Mouse (Mus musculus) adrenal gland, adult 2 months (tissue): ENCODE results near the gene Rps6kc1. TPM values are rescaled to one million over a fixed set of nuclear protein-coding genes. Genes with fewer than 3 reads are reported as not detected.

Source experiments
- DNase-seq: peaks from one replicate; pipeline ENCODE4 v3.0.0; 2021
- polyA plus RNA-seq: library from polyadenylated mRNA; depleted of rRNA; stranded (reverse); fragments of >200 nt; gene quantifications from 2 replicates; pipeline ENCODE4 v1.2.3, GENCODE M21; 2012; rRNA removed
- total RNA-seq, 2 experiments: library from RNA; stranded (reverse); gene quantifications; 2 replicates each; pipeline ENCODE4 v1.2.3; 2021

Gene Rps6kc1
- total and polyA plus RNA-seq, 3 experiments: 23.2 to 25.3 (median 23.3) TPM

- DNase-seq: no peak
Observed at GRCm38 (mm10) chr1:190667821-190668220, 243.7 kb downstream of the Rps6kc1 start.

DNA sequence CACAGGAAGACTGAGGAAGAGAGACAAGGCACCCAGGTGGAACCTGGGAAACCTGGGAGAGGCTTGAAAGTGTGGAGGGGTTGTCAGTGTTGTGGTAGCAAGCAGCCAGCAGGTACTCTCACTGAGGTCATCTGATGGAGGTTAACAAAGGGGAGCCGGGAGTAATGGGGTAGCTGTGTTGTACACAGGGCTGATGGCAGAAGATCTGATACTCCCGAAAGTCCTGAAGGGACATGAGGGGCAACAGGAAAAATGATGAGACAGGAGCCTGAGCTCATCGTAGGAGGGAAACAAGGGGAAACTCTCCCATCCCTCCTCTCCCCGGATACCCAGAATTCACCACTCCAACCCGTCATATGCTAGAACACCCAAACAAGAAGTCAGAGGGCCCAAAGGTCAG lies 244.2 kb downstream of the Rps6kc1 start:
- no peak for DNase-seq

- DNase-seq: no peak
Observed at GRCm38 (mm10) chr1:190665490-190665875, 246.1 kb downstream of the Rps6kc1 start.

DNA sequence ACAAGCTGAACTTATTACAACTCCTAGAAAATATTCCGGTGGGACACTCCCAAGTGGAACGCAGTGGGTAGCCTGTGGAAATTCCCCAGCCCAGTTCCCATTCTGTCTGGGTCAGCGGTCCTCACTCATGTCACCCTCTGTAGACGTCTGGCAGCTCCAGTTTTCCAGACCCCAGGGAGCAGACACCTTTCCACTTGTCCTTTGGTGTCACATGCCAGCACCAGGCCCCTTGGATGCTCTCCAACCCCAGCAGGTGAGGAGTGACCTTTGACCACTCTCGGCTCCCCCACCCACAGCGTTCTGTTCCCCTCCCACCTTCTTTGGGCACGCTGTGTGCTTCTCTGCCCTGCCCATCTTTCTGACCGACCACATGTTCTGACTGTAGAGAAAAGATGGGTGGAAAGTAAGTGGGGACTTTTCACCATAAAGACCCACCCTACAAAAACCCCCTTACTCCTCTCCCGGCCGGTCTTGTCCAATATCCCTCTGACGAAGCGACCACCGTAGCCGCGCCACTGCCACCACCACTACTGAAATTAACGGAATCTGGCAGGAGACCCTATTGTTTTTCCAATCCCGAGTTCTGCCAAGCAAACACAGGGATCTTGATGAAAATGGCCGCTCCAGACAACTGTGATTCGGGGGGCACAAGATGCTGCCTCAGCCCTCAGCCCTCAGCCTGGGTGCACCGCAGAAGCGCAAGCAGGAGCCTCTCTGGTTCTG lies 246.6 kb downstream of the Rps6kc1 start:
- DNase-seq: no peak

DNA sequence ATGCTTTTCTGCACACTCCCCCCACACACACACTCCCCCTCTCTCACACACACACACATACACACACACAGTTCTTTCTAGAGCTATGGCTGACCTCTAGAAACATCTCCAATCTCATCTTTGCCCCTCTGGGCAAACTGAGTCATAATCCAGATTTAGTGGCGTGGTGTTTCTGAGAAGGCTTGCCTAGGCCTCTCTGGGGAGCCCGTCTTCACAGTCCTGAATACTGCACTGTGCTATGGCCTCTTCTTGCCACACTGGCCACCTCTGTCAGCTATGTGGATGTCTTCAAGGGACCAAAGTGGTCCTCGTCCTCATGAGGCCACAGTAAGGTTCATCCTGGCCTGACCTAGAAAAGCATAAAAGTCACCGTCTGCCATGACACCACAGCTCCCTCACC lies 247.6 kb downstream of the Rps6kc1 start:
- no peak for DNase-seq

- DNase-seq: no peak
Observed at GRCm38 (mm10) chr1:190662736-190663135, 248.8 kb downstream of the Rps6kc1 start.

DNA sequence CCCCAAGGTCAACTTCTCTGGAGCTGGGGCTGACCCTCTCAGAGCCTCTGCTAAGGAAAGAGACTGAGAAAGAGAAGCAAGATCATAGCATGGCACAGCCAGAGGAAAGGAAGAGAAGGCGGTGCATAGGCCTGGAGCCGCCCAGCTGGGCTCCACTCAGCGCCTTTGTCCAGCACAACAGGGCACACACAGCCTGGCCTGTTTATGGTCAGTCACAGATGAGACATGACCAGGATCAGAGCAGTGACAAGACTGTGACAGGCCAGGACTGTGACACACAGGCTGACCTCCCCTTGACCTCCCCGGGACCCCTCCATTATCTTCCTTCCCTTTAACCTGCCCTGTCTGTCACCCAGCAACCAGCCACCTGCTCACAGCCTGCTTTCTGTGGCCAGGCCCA lies 249.8 kb downstream of the Rps6kc1 start:
- DNase-seq: no peak

DNA sequence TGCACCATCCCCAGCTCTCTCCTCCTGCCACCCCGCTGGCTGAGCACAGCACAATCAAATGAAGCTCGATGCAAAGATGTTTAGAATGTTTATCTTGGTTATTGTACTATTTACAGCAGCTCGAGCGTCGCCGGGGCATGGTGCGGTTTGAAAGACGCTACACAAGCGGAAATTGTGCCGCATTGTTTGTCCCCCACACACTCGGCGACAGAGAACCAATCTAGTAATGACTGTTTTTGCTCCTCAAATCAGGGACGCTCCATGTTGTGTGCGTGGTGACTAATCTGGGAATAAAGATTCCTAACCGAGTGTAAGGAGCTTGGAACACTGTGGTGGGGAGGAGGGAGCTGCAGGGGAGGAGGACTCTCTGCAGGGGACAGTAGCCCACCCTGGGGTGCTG lies 250.3 kb downstream of the Rps6kc1 start:
- DNase-seq: no peak

GRCm38 (mm10) chr1:190659722-190660502 lies 251.7 kb downstream of the Rps6kc1 start:
- no peak for DNase-seq

- no peak for DNase-seq
Observed at GRCm38 (mm10) chr1:190658266-190658665, 253.3 kb downstream of the Rps6kc1 start.

- no peak for DNase-seq
Observed at GRCm38 (mm10) chr1:190656089-190656488, 255.5 kb downstream of the Rps6kc1 start.

DNA sequence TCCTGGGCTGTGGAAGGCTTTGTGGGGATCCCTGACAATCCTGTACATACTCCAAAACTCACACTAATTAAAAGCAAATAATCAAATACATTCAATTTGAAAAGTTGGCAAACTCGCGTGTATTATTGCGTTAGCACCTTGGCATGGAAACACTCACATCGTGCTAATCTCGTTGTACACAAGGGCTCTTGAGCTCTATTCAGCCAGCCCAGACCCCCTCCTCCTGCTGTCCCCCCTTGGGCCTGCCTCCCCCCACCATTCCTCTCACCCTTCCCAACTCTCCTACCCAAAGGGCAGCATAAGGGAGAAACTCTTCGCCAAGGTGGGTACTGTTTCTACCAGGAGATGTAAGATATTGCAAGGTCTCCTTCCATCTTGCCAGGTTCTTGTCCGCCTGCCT lies 255.9 kb downstream of the Rps6kc1 start:
- DNase-seq: no peak

DNA sequence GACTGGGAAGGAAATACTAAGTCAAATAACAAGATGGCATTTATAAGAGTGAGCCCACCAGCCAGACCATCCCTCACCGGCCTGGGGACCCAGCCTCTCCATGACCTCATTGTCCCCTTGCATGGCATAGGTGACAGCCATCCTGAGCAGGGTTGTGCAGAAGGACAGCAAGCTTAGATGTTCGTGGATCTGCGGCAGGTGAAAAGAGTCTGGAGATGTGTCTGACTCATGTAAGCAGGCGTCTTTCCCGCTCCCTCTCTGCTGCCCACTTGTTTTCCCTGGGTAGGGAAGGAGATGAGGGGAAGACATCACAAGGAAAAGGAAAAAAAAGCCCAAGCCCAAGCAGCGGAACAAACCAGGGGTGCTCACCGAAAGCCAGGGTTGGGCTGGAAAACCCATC lies 256.5 kb downstream of the Rps6kc1 start:
- DNase-seq: no peak

DNA sequence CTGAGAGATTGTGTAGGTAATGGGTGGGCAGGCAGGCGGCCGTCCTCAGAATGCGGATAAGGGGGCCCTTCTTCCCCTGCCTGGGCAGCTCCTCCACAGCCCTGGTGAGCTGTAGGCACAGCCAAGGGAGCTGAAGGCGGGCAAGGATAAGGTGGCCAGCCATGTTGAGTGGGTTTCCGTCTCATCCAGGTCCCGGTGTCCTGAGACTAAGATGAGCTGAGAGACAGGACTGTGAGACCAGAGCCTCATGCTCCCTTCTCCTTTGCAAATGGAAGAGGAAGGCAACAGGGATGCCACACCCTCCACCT lies 256.9 kb downstream of the Rps6kc1 start:
- no peak for DNase-seq

DNA sequence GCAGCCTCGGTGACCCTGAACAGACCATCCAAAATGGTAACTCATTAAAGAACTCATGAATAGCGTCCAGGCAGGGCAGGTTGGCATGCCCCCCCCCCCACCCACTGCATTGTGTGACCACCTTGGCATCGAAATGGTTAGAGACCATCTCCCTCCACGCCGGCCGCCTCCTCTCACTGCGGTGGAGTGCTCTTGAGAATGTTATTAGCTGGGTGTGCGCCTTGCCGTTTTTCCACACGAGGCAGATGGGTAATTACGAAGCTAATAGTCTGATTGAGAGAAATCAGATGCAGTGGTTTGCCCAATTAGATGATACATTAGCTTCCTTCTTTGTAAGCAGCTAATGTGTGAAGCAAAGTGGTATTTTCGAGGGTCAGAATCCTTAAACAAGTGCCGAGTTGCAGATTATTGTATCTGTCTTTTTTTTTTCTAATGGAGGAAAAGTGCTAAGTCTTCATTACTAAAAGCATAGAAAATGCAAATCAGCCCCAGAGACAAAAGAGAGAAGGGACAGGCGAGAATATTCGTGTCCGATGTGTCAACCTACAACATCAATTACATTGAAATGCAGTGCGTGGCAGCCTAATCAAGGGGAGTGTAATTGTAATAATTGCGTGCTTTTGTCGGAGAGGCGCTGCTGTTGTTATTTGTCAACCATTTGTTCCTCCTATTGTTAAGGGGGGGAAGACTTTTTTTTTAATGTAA lies 257.4 kb downstream of the Rps6kc1 start:
- no peak for DNase-seq

DNA sequence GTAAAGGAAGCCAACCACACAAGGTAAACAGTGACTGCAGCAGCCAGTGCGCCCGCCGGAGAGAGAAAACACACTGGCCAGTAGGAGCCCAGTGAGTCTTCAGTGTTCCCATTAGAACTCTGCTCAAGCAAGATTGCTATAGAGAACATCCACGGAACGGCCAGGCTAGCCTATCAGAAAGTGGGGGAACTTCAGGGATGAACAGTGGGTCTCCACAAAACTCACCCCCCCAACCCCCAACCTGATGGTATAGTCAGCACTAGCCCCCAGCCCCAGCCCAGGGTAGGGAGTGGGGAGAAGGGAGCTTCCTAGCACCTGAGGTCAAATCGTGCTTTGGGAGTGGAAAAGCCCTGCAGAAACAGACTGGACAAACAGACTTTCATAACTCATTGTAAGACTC lies 258.5 kb downstream of the Rps6kc1 start:
- no peak for DNase-seq

Other genes with a start within 250 kb of the Rps6kc1 start
- gene Angel2, start 13.3 kb upstream of the Rps6kc1 start, total RNA-seq: 10 to 100 TPM; 47.2 to 50.1 TPM
- 14.6 and 16.2 TPM in 2 replicates for gene Angel2, start 13.3 kb upstream of the Rps6kc1 start, polyA plus RNA-seq
- under 1 TPM; 0.17 to 0.24 TPM for gene Vash2, start 67.5 kb upstream of the Rps6kc1 start, total RNA-seq
- gene Vash2, start 67.5 kb upstream of the Rps6kc1 start, polyA plus RNA-seq: 0.17 and 1.1 TPM in 2 replicates
- 10 to 100 TPM in 1 of 2 experiments, 1 to 10 TPM in 1; 9.5 to 16.8 TPM for gene Flvcr1, start 114.4 kb upstream of the Rps6kc1 start, total RNA-seq
- 20.7 and 27.7 TPM in 2 replicates for gene Flvcr1, start 114.4 kb upstream of the Rps6kc1 start, polyA plus RNA-seq
- not detected for gene Spata45, start 124.9 kb upstream of the Rps6kc1 start, total RNA-seq
- not detected in 2 replicates for gene Spata45, start 124.9 kb upstream of the Rps6kc1 start, polyA plus RNA-seq
- gene Tatdn3, start 151.2 kb upstream of the Rps6kc1 start, total RNA-seq: 10 to 100 TPM; 12.4 to 14.5 TPM
- gene Tatdn3, start 151.2 kb upstream of the Rps6kc1 start, polyA plus RNA-seq: 2.2 and 5.9 TPM in 2 replicates
- 1 to 10 TPM in 1 of 2 experiments, under 1 TPM in 1; 0.52 to 1.2 TPM for gene Nsl1, start 151.2 kb upstream of the Rps6kc1 start, total RNA-seq
- gene Nsl1, start 151.2 kb upstream of the Rps6kc1 start, polyA plus RNA-seq: 0.17 and 0.22 TPM in 2 replicates
- 1 to 10 TPM; 2.2 TPM for gene Batf3, start 186.1 kb upstream of the Rps6kc1 start, total RNA-seq
- 3.5 and 4.9 TPM in 2 replicates for gene Batf3, start 186.1 kb upstream of the Rps6kc1 start, polyA plus RNA-seq